Mouse (Mus musculus) 416B (cell line): ENCODE measurements around the gene Crybg3.
A peak's percentile ranks its signal among the peaks of the same experiment; 100 is the strongest.

Experiments used
- DNase-seq: peaks from one replicate; pipeline ENCODE4 v3.0.0; 2011; ENCODE audit warnings: low read depth

Gene Crybg3

GRCm38 (mm10) chr16:59532561-59532960 lies 68.2 kb downstream of the Crybg3 start:
- peak; percentile 13 for DNase-seq

- DNase-seq: no peak
Measured at GRCm38 (mm10) chr16:59531243-59531642, 69.5 kb downstream of the Crybg3 start.

GRCm38 (mm10) chr16:59529570-59529969 lies 71.2 kb downstream of the Crybg3 start:
- peak; percentile 49 for DNase-seq

GRCm38 (mm10) chr16:59526939-59527338 lies 73.8 kb downstream of the Crybg3 start:
- no peak for DNase-seq

GRCm38 (mm10) chr16:59521752-59522423 lies 78.9 kb downstream of the Crybg3 start:
- DNase-seq: peak; percentile 77

- peak; percentile 82 for DNase-seq
Measured at GRCm38 (mm10) chr16:59517447-59518219, 83.1 kb downstream of the Crybg3 start.

- DNase-seq: peak; percentile 43
Measured at GRCm38 (mm10) chr16:59516965-59517364, 83.8 kb downstream of the Crybg3 start.

GRCm38 (mm10) chr16:59515169-59515568 lies 85.6 kb downstream of the Crybg3 start:
- no peak for DNase-seq

GRCm38 (mm10) chr16:59509830-59510229 lies 90.9 kb downstream of the Crybg3 start:
- no peak for DNase-seq

GRCm38 (mm10) chr16:59499180-59499579 lies 101.6 kb downstream of the Crybg3 start:
- peak; percentile 54 for DNase-seq

- no peak for DNase-seq
Measured at GRCm38 (mm10) chr16:59497947-59498346, 102.8 kb downstream of the Crybg3 start.

- no peak for DNase-seq
Measured at GRCm38 (mm10) chr16:59493199-59493598, 107.6 kb downstream of the Crybg3 start.

- DNase-seq: no peak
Measured at GRCm38 (mm10) chr16:59487975-59488548, 112.7 kb downstream of the Crybg3 start.

GRCm38 (mm10) chr16:59487239-59487638 lies 113.5 kb downstream of the Crybg3 start:
- no peak for DNase-seq

GRCm38 (mm10) chr16:59477955-59478354 lies 122.8 kb downstream of the Crybg3 start:
- no peak for DNase-seq

- peak; percentile 63 for DNase-seq
Measured at GRCm38 (mm10) chr16:59474788-59475187, 126.0 kb downstream of the Crybg3 start.

- DNase-seq: peak; percentile 29
Measured at GRCm38 (mm10) chr16:59472546-59472945, 128.2 kb downstream of the Crybg3 start.

- peak; percentile 85 for DNase-seq
Measured at GRCm38 (mm10) chr16:59471637-59472278, 129.0 kb downstream of the Crybg3 start, which contains the start of gene Riox2. Riox2 (plus strand) TSS chr16:59471775.

- no peak for DNase-seq
Measured at GRCm38 (mm10) chr16:59469846-59470245, 130.9 kb downstream of the Crybg3 start.

- no peak for DNase-seq
Measured at GRCm38 (mm10) chr16:59463973-59464372, 136.8 kb downstream of the Crybg3 start.

- no peak for DNase-seq
Measured at GRCm38 (mm10) chr16:59463567-59463966, 137.2 kb downstream of the Crybg3 start.

GRCm38 (mm10) chr16:59459259-59459861 lies 141.4 kb downstream of the Crybg3 start:
- DNase-seq: peak; percentile 80
